Mouse (Mus musculus) gastrocnemius, adult 8-10 months (tissue): ENCODE measurements around the gene Tnn. TPM values are rescaled to one million over a fixed set of nuclear protein-coding genes. Genes with fewer than 3 reads are reported as not detected.

ENCODE experiments used
- DNase-seq, 2 experiments: peaks; one replicate each; pipeline ENCODE4 v3.0.0; 2022; ENCODE audit warnings: low spot score in 2 of 2
- total RNA-seq, 4 experiments: library from RNA; stranded (reverse); gene quantifications; 2 replicates each; pipeline ENCODE4 v1.2.4; 2022

Tnn gene
- total RNA-seq, 4 experiments from 2014 or later = not detected

DNA sequence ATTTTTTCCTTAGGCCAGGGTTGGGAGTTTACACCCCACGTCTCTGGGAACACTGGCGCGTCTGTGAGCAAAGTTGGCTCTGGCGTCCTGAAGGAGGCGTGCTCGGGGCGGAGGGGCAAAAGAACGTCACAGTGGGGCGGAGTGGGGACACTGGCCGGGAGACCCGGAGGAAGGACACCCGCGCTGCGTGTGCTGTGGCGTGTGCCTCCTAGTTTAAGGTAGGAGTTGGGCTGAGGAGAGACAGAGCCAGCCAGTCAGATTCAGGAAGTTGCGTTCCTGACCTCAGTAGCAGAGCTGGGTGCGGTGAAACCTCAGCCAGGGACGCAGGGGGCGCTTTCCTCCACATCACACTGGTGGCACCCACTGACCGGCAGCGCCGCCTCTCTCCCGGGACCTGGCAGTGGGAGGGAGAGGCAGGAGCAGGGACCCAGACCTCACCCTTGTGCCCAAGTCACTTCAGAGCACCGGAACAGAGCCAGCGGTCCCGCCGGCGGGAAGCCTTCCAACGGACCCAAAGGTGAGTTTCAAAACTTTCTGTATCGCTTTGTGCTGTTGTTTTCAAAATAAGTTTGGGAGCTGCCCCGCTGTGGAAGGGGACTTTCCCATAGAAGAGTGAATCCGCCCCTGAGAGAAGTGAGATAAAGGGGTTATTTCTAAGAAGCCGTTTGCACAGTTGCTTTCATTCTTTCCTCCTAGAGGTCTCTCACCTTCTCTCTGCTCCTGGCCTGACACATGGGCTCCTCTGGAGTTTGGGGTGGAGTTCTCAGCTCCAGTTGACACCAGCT lies 109.0 kb downstream of the Tnn start, which contains the start of gene 4930523C07Rik:
4930523C07Rik (plus strand) TSS at position 146 of the 785 bp plus-strand sequence.
- peak; percentile 41 to 49 for DNase-seq

DNA sequence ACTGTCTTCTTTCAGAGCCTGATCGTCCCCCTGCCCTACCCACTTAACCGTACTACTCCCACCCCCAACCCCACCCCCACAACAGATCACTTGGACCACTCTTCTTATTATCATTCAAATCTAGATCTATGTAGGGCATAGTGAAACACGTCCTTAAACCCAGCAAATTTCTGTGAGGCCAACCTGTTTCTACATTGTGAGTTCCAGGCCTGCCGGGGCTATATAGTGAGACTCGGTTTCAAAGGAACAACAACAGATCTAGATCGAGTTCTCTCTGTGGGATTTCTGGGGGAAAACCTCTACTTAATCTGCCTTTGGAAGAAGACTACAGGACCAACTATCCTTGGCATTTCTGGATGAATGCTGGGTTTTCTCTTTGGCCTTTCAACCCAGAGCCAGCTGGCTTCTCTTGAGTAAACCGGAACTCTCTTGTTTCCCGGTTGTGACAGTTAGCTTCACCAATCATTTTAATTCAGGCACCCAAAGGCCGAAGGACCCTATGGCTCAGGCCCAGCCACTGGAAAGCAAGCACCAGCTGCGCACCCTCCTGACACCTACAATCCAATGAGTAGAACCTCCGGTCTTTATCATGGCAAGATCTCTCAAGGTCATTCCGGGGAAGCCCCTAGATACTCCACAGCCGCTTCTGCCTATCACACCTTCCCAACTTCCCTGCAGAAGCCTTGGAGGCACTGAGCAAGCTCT lies 110.0 kb downstream of the Tnn start:
- no peak for DNase-seq

DNA sequence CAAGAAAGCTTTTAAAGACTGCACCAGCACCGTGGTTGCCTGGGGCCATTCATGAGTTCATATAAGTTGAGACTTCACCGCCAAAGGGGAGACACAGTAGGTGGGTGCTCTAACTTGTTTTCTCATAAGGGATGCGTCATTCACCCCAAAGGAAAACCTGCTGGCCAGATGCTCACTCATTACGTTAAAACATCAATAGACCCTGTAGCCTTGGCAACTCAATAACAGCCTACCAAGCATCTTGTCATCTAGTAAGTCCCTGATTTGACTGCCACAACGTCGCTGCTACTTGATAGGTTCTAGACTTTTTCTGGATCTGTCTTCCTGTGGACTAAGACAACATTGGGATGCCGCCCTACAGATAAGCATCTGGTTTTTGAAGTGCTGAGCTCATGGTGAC lies 111.0 kb downstream of the Tnn start:
- no peak for DNase-seq

DNA sequence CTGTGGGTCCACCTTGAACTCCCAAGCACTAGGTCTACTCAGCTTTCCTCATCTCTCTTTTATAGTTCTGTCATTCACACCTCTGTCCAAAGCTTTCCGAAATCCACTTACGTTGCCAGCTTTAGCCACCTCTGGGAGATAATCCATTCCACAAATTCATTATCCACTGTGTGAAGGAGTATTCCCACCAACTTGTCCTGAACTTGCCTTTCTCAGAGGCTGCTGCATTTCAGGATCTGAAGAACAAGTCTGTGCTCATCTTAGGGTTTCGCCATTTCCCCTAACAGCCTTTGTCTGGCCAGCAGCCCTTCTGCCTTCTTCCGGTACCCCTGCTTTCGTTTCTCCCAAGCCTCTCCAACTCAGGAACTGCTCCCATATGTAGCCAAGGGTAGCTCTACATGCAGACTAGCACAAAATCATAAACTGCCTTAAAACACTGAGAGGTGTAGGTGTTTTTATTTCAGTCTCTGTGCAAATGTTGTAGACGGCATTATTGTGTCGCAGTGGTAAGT lies 112.1 kb downstream of the Tnn start:
- no peak for DNase-seq

DNA sequence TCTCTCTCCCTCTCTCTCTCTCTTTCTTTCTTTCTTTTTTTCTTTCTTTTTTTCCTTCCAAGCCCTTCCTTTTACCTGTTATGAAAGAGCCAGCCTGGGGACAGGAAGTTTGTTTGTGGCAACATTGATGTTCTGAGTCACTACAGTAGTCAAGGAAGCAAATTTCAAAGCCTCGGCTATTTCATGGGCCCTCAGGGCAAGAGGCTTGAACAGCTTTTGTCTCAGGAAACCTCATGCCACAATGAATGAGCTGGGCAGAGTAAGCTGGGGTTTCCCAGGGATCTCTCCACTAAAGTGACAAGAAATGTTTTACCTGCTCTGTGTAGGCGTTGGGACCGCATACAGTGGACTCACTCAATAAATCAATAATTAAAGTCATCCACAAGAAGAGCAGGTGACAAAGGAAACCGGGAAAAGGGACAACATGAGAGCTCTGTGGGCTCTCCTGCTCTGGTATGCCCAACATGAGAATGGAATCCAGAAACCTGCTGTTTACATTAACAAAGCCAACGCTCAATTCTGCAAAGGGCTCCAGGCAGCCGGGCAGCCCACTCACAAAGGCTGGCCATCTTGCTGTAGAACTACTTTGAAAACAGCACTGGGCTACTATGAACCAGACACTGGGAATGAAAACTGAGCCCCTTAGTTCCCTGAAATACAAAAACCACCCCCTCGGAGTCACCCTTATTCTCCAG lies 113.3 kb downstream of the Tnn start:
- no peak for DNase-seq

DNA sequence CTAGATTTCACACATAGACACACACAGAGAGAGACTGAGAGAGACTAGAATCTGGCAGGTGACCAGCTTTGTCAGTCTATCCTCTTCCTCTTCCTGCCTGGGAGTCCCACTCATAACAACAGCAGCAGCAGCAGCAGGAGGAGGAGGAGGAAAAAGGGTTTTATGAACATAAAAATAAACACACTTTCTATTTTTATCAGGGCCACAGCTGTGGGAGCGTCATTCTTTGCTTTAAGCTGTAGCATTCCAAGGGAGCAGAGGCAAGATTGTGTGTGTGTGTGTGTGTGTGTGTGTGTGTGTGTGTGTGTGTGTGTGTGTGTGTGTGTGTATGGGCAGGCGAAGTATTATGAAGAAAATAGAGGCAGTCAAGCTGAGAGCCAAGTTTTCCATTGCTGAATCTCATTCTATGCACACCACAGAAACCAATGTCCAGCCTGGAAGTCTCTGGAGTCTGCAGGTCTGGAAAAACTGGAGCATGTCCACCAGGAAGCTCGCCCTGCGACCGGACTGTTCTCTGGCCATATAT lies 116.3 kb downstream of the Tnn start:
- no peak for DNase-seq

DNA sequence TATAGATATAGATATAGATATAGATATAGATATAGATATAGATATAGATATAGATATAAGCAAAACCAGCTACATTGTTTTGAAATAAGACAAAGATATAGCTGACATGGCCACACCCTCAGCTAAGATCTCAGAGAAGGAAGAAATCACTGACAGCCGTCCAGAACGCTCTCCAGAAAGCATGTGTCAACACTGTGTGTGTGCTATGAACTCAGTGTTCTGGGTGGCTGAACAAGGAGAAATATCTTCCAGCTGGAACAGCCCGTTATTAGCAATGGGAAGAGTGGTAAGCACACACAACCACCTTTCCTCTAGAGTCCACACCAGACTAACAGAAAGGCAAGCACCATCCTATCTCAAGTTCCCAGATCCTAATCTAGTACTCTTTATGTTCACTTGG lies 117.8 kb downstream of the Tnn start:
- DNase-seq = no peak

Other genes starting within 250 kb of the Tnn start
- 1 to 10 TPM; 2.5 to 5.5 (median 3.1) TPM for gene 4930523C07Rik, start 109.2 kb downstream of the Tnn start, total RNA-seq
- 10 to 100 TPM; 74.2 to 82.8 (median 81.0) TPM for gene Mrps14, start 41.6 kb upstream of the Tnn start, total RNA-seq
- gene Cacybp, start 59.3 kb upstream of the Tnn start, total RNA-seq = 10 to 100 TPM; 52.4 to 67.6 (median 60.6) TPM